In the genomic region with DNA sequence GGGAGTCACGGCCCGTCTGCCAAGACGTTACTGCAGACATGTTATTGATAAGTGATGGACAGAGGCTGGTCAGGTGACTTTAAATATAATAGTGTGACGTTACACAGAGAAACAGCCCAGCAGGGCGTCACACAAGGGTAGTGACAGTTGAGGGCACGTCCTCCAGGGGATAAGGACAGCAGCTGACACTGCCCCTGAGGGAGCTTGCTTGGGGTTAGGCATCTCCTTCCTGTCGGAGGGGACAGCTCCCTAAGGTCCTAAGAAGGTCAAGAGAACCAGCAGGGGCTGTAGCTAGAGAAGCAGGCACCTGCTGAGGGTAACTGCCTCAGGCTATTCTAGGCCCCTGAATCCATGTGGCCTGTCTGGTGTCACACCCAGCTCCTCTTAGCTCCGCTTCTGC, we compare ENCODE assay signal across 20 mouse cellular contexts. TPM values are rescaled to one million over a fixed set of nuclear protein-coding genes. Genes with fewer than 3 reads are reported as not detected.
A peak's percentile ranks its signal among the peaks of the same experiment; 100 is the strongest.
DNase-seq lines count a peak whose midpoint lies in the region; ATAC-seq and TF ChIP-seq lines count a peak whose summit lies in the region.
"Had no signal": no experiment of that assay in that cellular context is flagged by ENCODE, and none has a peak within 500 bp of the region (broad histone marks: within the 10 kb centered on the region; RNA-seq: fewer than 3 reads in every experiment).

No protein-coding gene starts in this region.

- no peak for TF ChIP-seq EP300 in liver, postnatal 0 days (IDR thresholded peaks at IDR 0.05; ENCODE audit: low read depth)

- H3K4me2 ChIP-seq in liver, postnatal 0 days (ENCODE audit: low read depth, low read length), result no peak overlapping the region
- no peak overlapping the region for H3K4me2 ChIP-seq in liver, embryonic 12.5 days
- H3K4me2 ChIP-seq: embryonic facial prominence, embryonic 15.5 days; hindbrain, embryonic 15.5 days had no signal

- 77% methylated on average over 8 of the region's 8 CpGs for WGBS in heart, embryonic 10.5 days
- 81% methylated on average over 8 of the region's 8 CpGs for WGBS in liver, postnatal 0 days (ENCODE audit: insufficient replicate concordance)
- WGBS in liver, embryonic 12.5 days (ENCODE audit: insufficient replicate concordance), result 88% methylated on average over 8 of the region's 8 CpGs
- 54% methylated on average over 8 of the region's 8 CpGs for WGBS in spleen, adult 2 months

- H3K27me3 ChIP-seq in heart, embryonic 10.5 days (ENCODE audit: insufficient read depth, poor library complexity, severe bottlenecking), result no peaks in the 10 kb centered on the region
- no peaks in the 10 kb centered on the region for H3K27me3 ChIP-seq in liver, postnatal 0 days (ENCODE audit: insufficient read depth, low read length)
- H3K27me3 ChIP-seq in liver, embryonic 12.5 days (replicated peaks), result no peaks in the 10 kb centered on the region
- no peaks in the 10 kb centered on the region for H3K27me3 ChIP-seq in spleen, adult 2 months (ENCODE audit: control insufficient read depth, insufficient read depth, low read length)
- H3K27me3 ChIP-seq: CH12.LX; embryonic facial prominence, embryonic 15.5 days; hindbrain, embryonic 15.5 days; Patski had no signal

- 0 out of 2 replicates have a peak overlapping the region, but pooled peaks have one; percentile 10 for H3K27ac ChIP-seq in heart, embryonic 10.5 days
- peak overlapping the region; percentile 77 for H3K27ac ChIP-seq in liver, postnatal 0 days (ENCODE audit: low read depth)
- H3K27ac ChIP-seq in liver, embryonic 12.5 days, result no peak overlapping the region
- peak overlapping the region; percentile 68; the same call in 1 of the 2 replicates for H3K27ac ChIP-seq in spleen, adult 2 months (ENCODE audit: insufficient read depth, low read length)
- H3K27ac ChIP-seq: embryonic facial prominence, embryonic 15.5 days; hindbrain, embryonic 15.5 days had no signal

- no peak overlapping the region for H3K9ac ChIP-seq in liver, postnatal 0 days (replicated peaks)
- no peak overlapping the region for H3K9ac ChIP-seq in liver, embryonic 12.5 days
- H3K9ac ChIP-seq: embryonic facial prominence, embryonic 15.5 days; hindbrain, embryonic 15.5 days had no signal

- no peaks in the 10 kb centered on the region for H3K9me3 ChIP-seq in heart, embryonic 10.5 days
- no peaks in the 10 kb centered on the region for H3K9me3 ChIP-seq in liver, postnatal 0 days (ENCODE audit: low read length)
- no peaks in the 10 kb centered on the region for H3K9me3 ChIP-seq in liver, embryonic 12.5 days (replicated peaks)
- H3K9me3 ChIP-seq: embryonic facial prominence, embryonic 15.5 days; hindbrain, embryonic 15.5 days had no signal

- peaks cover 100% of the 10 kb centered on the region for H3K36me3 ChIP-seq in heart, embryonic 10.5 days
- H3K36me3 ChIP-seq in liver, postnatal 0 days (replicated peaks; ENCODE audit: insufficient read depth, low read length), result peaks cover 100% of the 10 kb centered on the region
- peaks cover 100% of the 10 kb centered on the region for H3K36me3 ChIP-seq in liver, embryonic 12.5 days
- peaks cover 87% of the 10 kb centered on the region for H3K36me3 ChIP-seq in spleen, adult 2 months (ENCODE audit: control insufficient read depth, insufficient read depth, low read length)

- TF ChIP-seq CTCF in liver, postnatal 0 days (IDR thresholded peaks at IDR 0.05; ENCODE audit: low read depth), result no peak; the same call in 1 of the 2 replicates
- TF ChIP-seq CTCF in spleen, adult 2 months (IDR thresholded peaks at IDR 0.05; ENCODE audit: extremely low read depth, insufficient read depth, insufficient read length, insufficient replicate concordance), result no peak

- peak; percentile 37 for ATAC-seq in liver, postnatal 0 days
- ATAC-seq in liver, embryonic 12.5 days, result no peak
- ATAC-seq: Patski had no signal

- H3K4me1 ChIP-seq in heart, embryonic 10.5 days, result peaks cover 72% of the 10 kb centered on the region
- peaks cover 11% of the 10 kb centered on the region for H3K4me1 ChIP-seq in liver, postnatal 0 days (ENCODE audit: insufficient read depth)
- H3K4me1 ChIP-seq in liver, embryonic 12.5 days, result peaks cover 35% of the 10 kb centered on the region
- peaks cover 15% of the 10 kb centered on the region for H3K4me1 ChIP-seq in spleen, adult 2 months (ENCODE audit: control insufficient read depth, insufficient read depth, insufficient read length)

- TF ChIP-seq POLR2A in spleen, adult 2 months (IDR thresholded peaks at IDR 0.05; ENCODE audit: low read depth, low read length), result no peak

- no peak overlapping the region for H3K4me3 ChIP-seq in heart, embryonic 10.5 days
- no peak overlapping the region for H3K4me3 ChIP-seq in liver, postnatal 0 days (ENCODE audit: low read depth, low read length)
- no peak overlapping the region for H3K4me3 ChIP-seq in liver, embryonic 12.5 days
- no peak overlapping the region for H3K4me3 ChIP-seq in spleen, adult 2 months (ENCODE audit: extremely low read depth, insufficient read depth, insufficient read length)
- H3K4me3 ChIP-seq: embryonic facial prominence, embryonic 15.5 days; erythroblast, embryonic 14.5 days; hindbrain, embryonic 15.5 days had no signal

- no peak for DNase-seq in heart, embryonic 10.5 days (ENCODE audit: low spot score)
- DNase-seq in heart, postnatal 36 days, result no peak
- peak; percentile 51 for DNase-seq in liver, postnatal 0 days
- DNase-seq in spleen, adult 2 months (ENCODE audit: low read depth in 1 of 2, low spot score in 2 of 2), result no peak
- no peak for DNase-seq in spleen, adult 18-20 months
- DNase-seq in kidney, adult 8-10 months, result no peak
- DNase-seq: adrenal gland, adult 2 months; adrenal gland, postnatal 25 days; cerebellum, adult 8-10 months; cerebellum, postnatal 14 days; embryo, embryonic 11 days; gastrocnemius, postnatal 36 days; heart, adult 11 months; heart, postnatal 10 days had no signal

- intact Hi-C loops in heart, postnatal 36 days (cut with DNase I), result no loop called here

RNA-seq across cellular contexts. Expression of a gene that starts 17.5 kb away (rescaled TPM):
- polyA plus RNA-seq in heart, embryonic 10.5 days (2016; fragmentation: Nextera tagmentation; extraction: Ambion mirVana), result 106 and 125 TPM in 2 replicates
- total RNA-seq in heart, postnatal 36 days (2021), result 1 to 10 TPM in 1 of 2 experiments, under 1 TPM in 1; 0.86 to 1.7 TPM
- polyA plus RNA-seq in liver, postnatal 0 days (2015; fragmentation: Nextera tagmentation; extraction: Ambion mirVana), result 18.6 and 20.3 TPM in 2 replicates
- polyA plus RNA-seq in liver, embryonic 12.5 days (2016; fragmentation: Nextera tagmentation; extraction: Ambion mirVana), result 77.5 and 81.2 TPM in 2 replicates
- polyA plus RNA-seq in spleen, adult 2 months (2012; rRNA removed), result 8.1 and 14.7 TPM in 2 replicates
